Comparison of ENCODE assay signal across 18 mouse cellular contexts in genomic region chr14:74822048-74822447, GRCm38 (mm10).
A peak's percentile ranks its signal among the peaks of the same experiment; 100 is the strongest.
DNase-seq lines count a peak whose midpoint lies in the region; ATAC-seq and TF ChIP-seq lines count a peak whose summit lies in the region.
"Had no signal": no experiment of that assay in that cellular context is flagged by ENCODE, and none has a peak within 500 bp of the region (broad histone marks: within the 10 kb centered on the region; RNA-seq: fewer than 3 reads in every experiment).

No protein-coding gene starts in this region.

- H3K9me3 ChIP-seq in embryonic facial prominence, embryonic 12.5 days: no peaks in the 10 kb centered on the region
- H3K9me3 ChIP-seq in limb, embryonic 11.5 days (ENCODE audit: control insufficient read depth, low read length): no peaks in the 10 kb centered on the region
- H3K9me3 ChIP-seq: embryonic facial prominence, embryonic 13.5 days; forebrain, embryonic 12.5 days; heart, embryonic 13.5 days had no signal

- 0 out of 2 replicates have a peak overlapping the region, but pooled peaks have one; percentile 65 for H3K27ac ChIP-seq in embryonic facial prominence, embryonic 12.5 days
- H3K27ac ChIP-seq in limb, embryonic 11.5 days (replicated peaks; ENCODE audit: low read depth, low read length): no peak overlapping the region; the same call in 1 of the 2 replicates
- no peak overlapping the region for H3K27ac ChIP-seq in cerebellum, adult 2 months (ENCODE audit: insufficient read depth, low read length)
- H3K27ac ChIP-seq: embryonic facial prominence, embryonic 13.5 days; forebrain, embryonic 12.5 days; heart, embryonic 13.5 days had no signal

- H3K27me3 ChIP-seq in embryonic facial prominence, embryonic 12.5 days: no peaks in the 10 kb centered on the region
- no peaks in the 10 kb centered on the region for H3K27me3 ChIP-seq in limb, embryonic 11.5 days (ENCODE audit: control insufficient read depth, insufficient read depth, low read length)
- H3K27me3 ChIP-seq in cerebellum, adult 2 months (ENCODE audit: control insufficient read depth, insufficient read depth, low read length): no peaks in the 10 kb centered on the region
- H3K27me3 ChIP-seq: embryonic facial prominence, embryonic 13.5 days; forebrain, embryonic 12.5 days; heart, embryonic 13.5 days; Patski had no signal

- TF ChIP-seq POLR2A in cerebellum, adult 2 months (IDR thresholded peaks at IDR 0.05; ENCODE audit: borderline replicate concordance, insufficient read depth, low read length): no peak

- no peak overlapping the region for H3K9ac ChIP-seq in embryonic facial prominence, embryonic 12.5 days
- no peak overlapping the region for H3K9ac ChIP-seq in limb, embryonic 11.5 days (ENCODE audit: low read length)
- H3K9ac ChIP-seq: embryonic facial prominence, embryonic 13.5 days; forebrain, embryonic 12.5 days; heart, embryonic 13.5 days had no signal

- H3K4me1 ChIP-seq in embryonic facial prominence, embryonic 12.5 days: peaks cover 6% of the 10 kb centered on the region
- H3K4me1 ChIP-seq in limb, embryonic 11.5 days (ENCODE audit: control insufficient read depth, insufficient read depth, low read length): peaks cover 11% of the 10 kb centered on the region
- H3K4me1 ChIP-seq in cerebellum, adult 2 months (ENCODE audit: control insufficient read depth, insufficient read depth, low read length): peaks cover 4% of the 10 kb centered on the region; the same call in 1 of the 2 replicates
- H3K4me1 ChIP-seq: forebrain, embryonic 12.5 days had no signal

- WGBS in embryonic facial prominence, embryonic 12.5 days: 19% methylated on average over 2 of the region's 2 CpGs
- 7% methylated on average over 2 of the region's 2 CpGs for WGBS in limb, embryonic 11.5 days
- 89% methylated on average over 2 of the region's 2 CpGs for WGBS in cerebellum, adult 2 months

- ATAC-seq in embryonic facial prominence, embryonic 12.5 days (ENCODE audit: insufficient number of reproducible peaks, insufficient read depth, low FRiP score, low TSS enrichment): no peak
- 0 out of 2 replicates have a peak, but pooled peaks have one; percentile 53 for ATAC-seq in limb, embryonic 11.5 days (ENCODE audit: insufficient number of reproducible peaks, low FRiP score, low TSS enrichment, low read depth)
- ATAC-seq: activated CD4-positive, CD25-positive, alpha-beta regulatory T cell, adult 4 months; hindbrain, embryonic 16.5 days had no signal

- no peak for TF ChIP-seq CTCF in cerebellum, adult 2 months (IDR thresholded peaks at IDR 0.05; ENCODE audit: borderline replicate concordance, insufficient read depth, low read depth, low read length)

- H3K4me3 ChIP-seq in embryonic facial prominence, embryonic 12.5 days: no peak overlapping the region
- no peak overlapping the region for H3K4me3 ChIP-seq in limb, embryonic 11.5 days (ENCODE audit: low read depth, low read length)
- H3K4me3 ChIP-seq in cerebellum, adult 2 months (replicated peaks; ENCODE audit: insufficient read depth, low read depth, low read length): no peak overlapping the region
- H3K4me3 ChIP-seq: embryonic facial prominence, embryonic 13.5 days; forebrain, embryonic 12.5 days; heart, embryonic 13.5 days had no signal

- peak; percentile 45 for DNase-seq in embryo, embryonic 11 days
- no peak for DNase-seq in embryo, embryonic 9.5 days (ENCODE audit: extremely low spot score)
- no peak for DNase-seq in limb, embryonic 11.5 days (ENCODE audit: low spot score)
- DNase-seq in cerebellum, adult 2 months: no peak
- no peak for DNase-seq in spleen, postnatal 4 days (ENCODE audit: low spot score in 2 of 2)
- DNase-seq in liver: no peak
- DNase-seq: adrenal gland, postnatal 14 days; cerebellum, adult 11-12 months; cerebellum, adult 9-11 months; gastrocnemius, postnatal 14 days; heart, postnatal 36 days had no signal

- no peak overlapping the region for H3K4me2 ChIP-seq in embryonic facial prominence, embryonic 12.5 days (replicated peaks)
- peak overlapping the region; percentile 4; the same call in 1 of the 2 replicates for H3K4me2 ChIP-seq in limb, embryonic 11.5 days (ENCODE audit: low read depth, severe bottlenecking)
- H3K4me2 ChIP-seq: embryonic facial prominence, embryonic 13.5 days; forebrain, embryonic 12.5 days; heart, embryonic 13.5 days had no signal

- H3K36me3 ChIP-seq in embryonic facial prominence, embryonic 12.5 days: 0 out of 2 replicates have a peak, but pooled peaks cover 3% of the 10 kb centered on the region
- no peaks in the 10 kb centered on the region for H3K36me3 ChIP-seq in limb, embryonic 11.5 days (ENCODE audit: control insufficient read depth, insufficient read depth, low read length)
- H3K36me3 ChIP-seq: forebrain, embryonic 12.5 days had no signal
